Comparison of ENCODE assay signal across 12 mouse cellular contexts in the genomic region with DNA sequence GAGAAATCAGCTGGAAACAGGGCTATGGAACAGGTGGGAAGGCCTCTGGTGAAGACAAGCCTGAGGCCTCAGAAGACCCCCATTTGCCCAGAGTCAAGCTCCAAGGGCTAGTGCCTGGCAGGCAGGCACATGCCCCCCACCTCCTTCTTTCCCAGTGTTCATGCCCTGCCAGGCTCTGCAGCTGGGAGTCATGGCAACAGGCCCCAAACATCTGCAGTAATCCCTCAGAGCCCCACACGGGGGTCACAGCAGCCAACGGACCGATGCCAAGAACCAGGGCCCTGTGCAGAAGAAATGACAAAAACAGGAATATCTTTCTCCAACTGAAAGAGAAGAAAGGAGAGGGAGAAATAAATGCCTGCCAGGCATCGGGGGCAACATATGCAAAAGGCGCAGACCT. TPM values are rescaled to one million over a fixed set of nuclear protein-coding genes. Genes with fewer than 3 reads are reported as not detected.
DNase-seq lines count a peak whose midpoint lies in the region; ATAC-seq lines count a peak whose summit lies in the region.
"Had no signal": no experiment of that assay in that cellular context is flagged by ENCODE, and none has a peak within 500 bp of the region (broad histone marks: within the 10 kb centered on the region; RNA-seq: fewer than 3 reads in every experiment).

No protein-coding gene starts in this region.

- peaks cover 52% of the 10 kb centered on the region for H3K4me1 ChIP-seq in forebrain, embryonic 13.5 days
- H3K4me1 ChIP-seq in forebrain, embryonic 11.5 days (replicated peaks; ENCODE audit: control insufficient read depth, insufficient read depth, low read length) = peaks cover 4% of the 10 kb centered on the region
- peaks cover 31% of the 10 kb centered on the region for H3K4me1 ChIP-seq in midbrain, embryonic 13.5 days (replicated peaks)
- peaks cover 13% of the 10 kb centered on the region for H3K4me1 ChIP-seq in midbrain, embryonic 11.5 days (ENCODE audit: control insufficient read depth, insufficient read depth, low read length)
- peaks cover 33% of the 10 kb centered on the region for H3K4me1 ChIP-seq in hindbrain, embryonic 14.5 days (replicated peaks; ENCODE audit: control insufficient read depth, insufficient read depth, low read length)
- H3K4me1 ChIP-seq in neural tube, embryonic 15.5 days = peaks cover 61% of the 10 kb centered on the region

- no peaks in the 10 kb centered on the region for H3K9me3 ChIP-seq in forebrain, embryonic 13.5 days (replicated peaks)
- H3K9me3 ChIP-seq in forebrain, embryonic 11.5 days (ENCODE audit: control insufficient read depth, low read length) = no peaks in the 10 kb centered on the region
- H3K9me3 ChIP-seq in midbrain, embryonic 13.5 days = no peaks in the 10 kb centered on the region
- H3K9me3 ChIP-seq in midbrain, embryonic 11.5 days (ENCODE audit: control insufficient read depth, low read length) = no peaks in the 10 kb centered on the region
- H3K9me3 ChIP-seq in hindbrain, embryonic 14.5 days (ENCODE audit: control insufficient read depth, low read length) = no peaks in the 10 kb centered on the region
- H3K9me3 ChIP-seq in neural tube, embryonic 15.5 days (replicated peaks) = no peaks in the 10 kb centered on the region

- H3K4me2 ChIP-seq in forebrain, embryonic 13.5 days = no peak overlapping the region
- H3K4me2 ChIP-seq in forebrain, embryonic 11.5 days (ENCODE audit: low read depth, low read length, severe bottlenecking) = no peak overlapping the region
- H3K4me2 ChIP-seq in midbrain, embryonic 13.5 days (replicated peaks) = no peak overlapping the region
- no peak overlapping the region for H3K4me2 ChIP-seq in midbrain, embryonic 11.5 days
- no peak overlapping the region for H3K4me2 ChIP-seq in hindbrain, embryonic 14.5 days (replicated peaks)
- no peak overlapping the region for H3K4me2 ChIP-seq in neural tube, embryonic 15.5 days

- H3K9ac ChIP-seq in forebrain, embryonic 13.5 days = peak overlapping the region; percentile 30; the same call in 1 of the 2 replicates
- H3K9ac ChIP-seq in forebrain, embryonic 11.5 days (ENCODE audit: low read length) = no peak overlapping the region
- peak overlapping the region; percentile 19; the same call in 1 of the 2 replicates for H3K9ac ChIP-seq in midbrain, embryonic 13.5 days (replicated peaks)
- H3K9ac ChIP-seq in midbrain, embryonic 11.5 days (ENCODE audit: low read length) = no peak overlapping the region
- no peak overlapping the region for H3K9ac ChIP-seq in hindbrain, embryonic 14.5 days
- H3K9ac ChIP-seq in neural tube, embryonic 15.5 days (replicated peaks) = no peak overlapping the region

- no peak for DNase-seq in forebrain, embryonic 11.5 days (ENCODE audit: low spot score)
- DNase-seq in midbrain, embryonic 11.5 days (ENCODE audit: low spot score, missing footprints) = no peak
- DNase-seq in hindbrain, embryonic 14.5 days (ENCODE audit: low spot score) = no peak
- no peak for DNase-seq in left cerebral cortex, postnatal 10 days (ENCODE audit: extremely low spot score in 1 of 2, low spot score in 2 of 2)
- no peak for DNase-seq in left cerebral cortex, adult 18-20 months (ENCODE audit: low spot score in 2 of 2)
- DNase-seq: liver; lung, adult 2 months; lung, postnatal 4 days had no signal

- ATAC-seq in forebrain, embryonic 13.5 days = 0 out of 2 replicates have a peak, but pooled peaks have one; percentile 19
- no peak for ATAC-seq in forebrain, embryonic 11.5 days (replicated peaks; ENCODE audit: low FRiP score)
- ATAC-seq in midbrain, embryonic 13.5 days = 0 out of 2 replicates have a peak, but pooled peaks have one; percentile 13
- ATAC-seq in midbrain, embryonic 11.5 days (ENCODE audit: low FRiP score) = no peak
- ATAC-seq in hindbrain, embryonic 14.5 days (ENCODE audit: low FRiP score) = peak; percentile 58
- ATAC-seq in neural tube, embryonic 15.5 days (ENCODE audit: low FRiP score) = no peak

- 44% methylated on average over 5 of the region's 5 CpGs for WGBS in forebrain, embryonic 13.5 days
- 60% methylated on average over 5 of the region's 5 CpGs for WGBS in forebrain, embryonic 11.5 days
- WGBS in midbrain, embryonic 13.5 days = 37% methylated on average over 5 of the region's 5 CpGs
- 43% methylated on average over 5 of the region's 5 CpGs for whole genome bisulfite sequencing in midbrain, embryonic 11.5 days
- WGBS in hindbrain, embryonic 14.5 days = 45% methylated on average over 5 of the region's 5 CpGs
- WGBS in neural tube, embryonic 15.5 days = 50% methylated on average over 5 of the region's 5 CpGs

- no peak overlapping the region for H3K4me3 ChIP-seq in forebrain, embryonic 13.5 days
- no peak overlapping the region for H3K4me3 ChIP-seq in forebrain, embryonic 11.5 days (ENCODE audit: low read depth, low read length)
- no peak overlapping the region for H3K4me3 ChIP-seq in midbrain, embryonic 13.5 days (replicated peaks)
- H3K4me3 ChIP-seq in midbrain, embryonic 11.5 days (ENCODE audit: low read depth, low read length) = no peak overlapping the region
- H3K4me3 ChIP-seq in hindbrain, embryonic 14.5 days (replicated peaks; ENCODE audit: low read length) = no peak overlapping the region
- H3K4me3 ChIP-seq in neural tube, embryonic 15.5 days (replicated peaks) = no peak overlapping the region

- peak overlapping the region; percentile 76 for H3K27ac ChIP-seq in forebrain, embryonic 13.5 days
- no peak overlapping the region for H3K27ac ChIP-seq in forebrain, embryonic 11.5 days (ENCODE audit: low read depth, low read length)
- no peak overlapping the region for H3K27ac ChIP-seq in midbrain, embryonic 13.5 days
- H3K27ac ChIP-seq in midbrain, embryonic 11.5 days (ENCODE audit: low read depth, low read length) = no peak overlapping the region
- no peak overlapping the region for H3K27ac ChIP-seq in hindbrain, embryonic 14.5 days
- H3K27ac ChIP-seq in neural tube, embryonic 15.5 days (replicated peaks) = peak overlapping the region; percentile 81

- no peaks in the 10 kb centered on the region for H3K36me3 ChIP-seq in forebrain, embryonic 13.5 days (ENCODE audit: poor library complexity, severe bottlenecking)
- no peaks in the 10 kb centered on the region for H3K36me3 ChIP-seq in forebrain, embryonic 11.5 days (ENCODE audit: control insufficient read depth, insufficient read depth, low read length)
- H3K36me3 ChIP-seq in midbrain, embryonic 13.5 days = no peaks in the 10 kb centered on the region
- H3K36me3 ChIP-seq in midbrain, embryonic 11.5 days (ENCODE audit: control insufficient read depth, insufficient read depth, low read length) = no peaks in the 10 kb centered on the region
- H3K36me3 ChIP-seq in hindbrain, embryonic 14.5 days (replicated peaks; ENCODE audit: control insufficient read depth, insufficient read depth) = no peaks in the 10 kb centered on the region
- H3K36me3 ChIP-seq in neural tube, embryonic 15.5 days = no peaks in the 10 kb centered on the region

- intact Hi-C loops in left cerebral cortex, postnatal 10 days (cut with DNase I) = no loop called here

- no peaks in the 10 kb centered on the region for H3K27me3 ChIP-seq in forebrain, embryonic 13.5 days
- H3K27me3 ChIP-seq in forebrain, embryonic 11.5 days (ENCODE audit: control insufficient read depth, insufficient read depth, low read length) = no peaks in the 10 kb centered on the region
- H3K27me3 ChIP-seq in midbrain, embryonic 13.5 days = no peaks in the 10 kb centered on the region
- H3K27me3 ChIP-seq in midbrain, embryonic 11.5 days (ENCODE audit: control insufficient read depth, insufficient read depth, low read length) = no peaks in the 10 kb centered on the region
- H3K27me3 ChIP-seq in hindbrain, embryonic 14.5 days (ENCODE audit: control insufficient read depth, insufficient read depth, low read length) = no peaks in the 10 kb centered on the region
- H3K27me3 ChIP-seq in neural tube, embryonic 15.5 days (replicated peaks) = no peaks in the 10 kb centered on the region
- H3K27me3 ChIP-seq: CH12.LX had no signal

RNA-seq across cellular contexts. Expression of a gene that starts 20.8 kb away (rescaled TPM):
- 34.5 and 38.7 TPM in 2 replicates for polyA plus RNA-seq in forebrain, embryonic 13.5 days (2015; fragmentation: Nextera tagmentation; extraction: Ambion mirVana)
- 19.6 and 21.5 TPM in 2 replicates for polyA plus RNA-seq in forebrain, embryonic 11.5 days (2014; fragmentation: Nextera tagmentation; extraction: Ambion mirVana)
- 19.7 and 20.7 TPM in 2 replicates for polyA plus RNA-seq in midbrain, embryonic 13.5 days (2015; fragmentation: Nextera tagmentation; extraction: Ambion mirVana)
- 11.6 and 14.2 TPM in 2 replicates for polyA plus RNA-seq in midbrain, embryonic 11.5 days (2014; fragmentation: Nextera tagmentation; extraction: Ambion mirVana)
- 31.6 and 35.0 TPM in 2 replicates for polyA plus RNA-seq in hindbrain, embryonic 14.5 days (2014; fragmentation: Nextera tagmentation; extraction: Ambion mirVana)
- 42.7 TPM in 2 replicates for polyA plus RNA-seq in neural tube, embryonic 15.5 days (2015; fragmentation: Nextera tagmentation; extraction: Ambion mirVana)
- 10 to 100 TPM; 90.5 to 90.8 TPM for total RNA-seq in left cerebral cortex, postnatal 10 days (2021)
- 10 to 100 TPM; 56.0 to 63.6 TPM for total RNA-seq in left cerebral cortex, adult 18-20 months (2021)

RNA-seq across cellular contexts. Expression of a gene that starts 59.5 kb away (rescaled TPM):
- polyA plus RNA-seq in forebrain, embryonic 13.5 days (2015; fragmentation: Nextera tagmentation; extraction: Ambion mirVana) = 38.7 and 45.2 TPM in 2 replicates
- polyA plus RNA-seq in forebrain, embryonic 11.5 days (2014; fragmentation: Nextera tagmentation; extraction: Ambion mirVana) = 31.9 and 34.4 TPM in 2 replicates
- polyA plus RNA-seq in midbrain, embryonic 13.5 days (2015; fragmentation: Nextera tagmentation; extraction: Ambion mirVana) = 52.3 and 54.8 TPM in 2 replicates
- 40.8 and 41.4 TPM in 2 replicates for polyA plus RNA-seq in midbrain, embryonic 11.5 days (2014; fragmentation: Nextera tagmentation; extraction: Ambion mirVana)
- polyA plus RNA-seq in hindbrain, embryonic 14.5 days (2014; fragmentation: Nextera tagmentation; extraction: Ambion mirVana) = 64.6 and 67.3 TPM in 2 replicates
- polyA plus RNA-seq in neural tube, embryonic 15.5 days (2015; fragmentation: Nextera tagmentation; extraction: Ambion mirVana) = 62.5 and 76.5 TPM in 2 replicates
- total RNA-seq in left cerebral cortex, postnatal 10 days (2021) = 10 to 100 TPM; 37.5 to 41.0 TPM
- 10 to 100 TPM; 33.1 to 34.5 TPM for total RNA-seq in left cerebral cortex, adult 18-20 months (2021)

RNA-seq across cellular contexts. Expression of a gene that starts 59.6 kb away (rescaled TPM):
- 12.4 and 14.3 TPM in 2 replicates for polyA plus RNA-seq in forebrain, embryonic 13.5 days (2015; fragmentation: Nextera tagmentation; extraction: Ambion mirVana)
- 12.7 and 14.0 TPM in 2 replicates for polyA plus RNA-seq in forebrain, embryonic 11.5 days (2014; fragmentation: Nextera tagmentation; extraction: Ambion mirVana)
- 12.4 and 13.3 TPM in 2 replicates for polyA plus RNA-seq in midbrain, embryonic 13.5 days (2015; fragmentation: Nextera tagmentation; extraction: Ambion mirVana)
- polyA plus RNA-seq in midbrain, embryonic 11.5 days (2014; fragmentation: Nextera tagmentation; extraction: Ambion mirVana) = 12.2 and 12.3 TPM in 2 replicates
- 11.9 and 12.8 TPM in 2 replicates for polyA plus RNA-seq in hindbrain, embryonic 14.5 days (2014; fragmentation: Nextera tagmentation; extraction: Ambion mirVana)
- 11.7 and 11.9 TPM in 2 replicates for polyA plus RNA-seq in neural tube, embryonic 15.5 days (2015; fragmentation: Nextera tagmentation; extraction: Ambion mirVana)
- 1 to 10 TPM; 5.4 to 6.1 TPM for total RNA-seq in left cerebral cortex, postnatal 10 days (2021)
- total RNA-seq in left cerebral cortex, adult 18-20 months (2021) = 1 to 10 TPM; 5.1 to 5.7 TPM

Comparison
In these comparisons a context has a peak if more than half of its experiments do, and no peak if none do; other contexts are left out.
1. ATAC-seq: peak in forebrain, embryonic 13.5 days (single experiment), midbrain, embryonic 13.5 days (single experiment) and hindbrain, embryonic 14.5 days (single experiment); none in forebrain, embryonic 11.5 days (single experiment), midbrain, embryonic 11.5 days (single experiment) and neural tube, embryonic 15.5 days (single experiment).
2. H3K27ac ChIP-seq: peak in forebrain, embryonic 13.5 days (single experiment) and neural tube, embryonic 15.5 days (single experiment); none in forebrain, embryonic 11.5 days (single experiment), midbrain, embryonic 13.5 days (single experiment), midbrain, embryonic 11.5 days (single experiment) and hindbrain, embryonic 14.5 days (single experiment).
3. H3K9ac ChIP-seq: peak in forebrain, embryonic 13.5 days (single experiment) and midbrain, embryonic 13.5 days (single experiment); none in forebrain, embryonic 11.5 days (single experiment), midbrain, embryonic 11.5 days (single experiment), hindbrain, embryonic 14.5 days (single experiment) and neural tube, embryonic 15.5 days (single experiment).